Mouse (Mus musculus) Patski (cell line): Measurements from ENCODE around the gene Hdgfl2. TPM values are rescaled to one million over a fixed set of nuclear protein-coding genes. Genes with fewer than 3 reads are reported as not detected.

Source experiments
- ATAC-seq: fragments of 100-300 bp; one replicate; pipeline ENCODE4 v1.8.0; 2021
- CTCF ChIA-PET: fragments of 350-600 bp; sonication (Branson Sonifier 250); formaldehyde crosslinking; loops from one replicate; lab custom pipeline; 2022; ENCODE audit warnings: inconsistent platforms; lab: Charles Lee
- POLR2A ChIA-PET: fragments of 350-600 bp; sonication (Branson Sonifier 250); formaldehyde crosslinking; loops from one replicate; lab custom pipeline; 2022; ENCODE audit warnings: antibody characterized with exemption, inconsistent platforms; lab: Charles Lee
- DNase-seq: peaks from one replicate; pipeline ENCODE4 v3.0.0-alpha.2; 2011; ENCODE audit warnings: low read depth, low spot score
- H3K27me3 ChIP-seq: fragments of 371-371 bp; one replicate; pipeline ENCODE4 v1.5.1; 2021
- CTCF ChIP-seq: fragments of 100-300 bp; IDR thresholded peaks from one replicate; pipeline ENCODE4 v1.5.1; 2021
- in situ Hi-C: fragments of 300-500 bp; cut with MboI; formaldehyde crosslinking; loops from 3 replicates; pipeline ENCODE4 v1.11.1; 2018; ENCODE audit warnings: low pct_unique_long_range_greater_than_20kb, mixed read lengths
- polyA plus RNA-seq: library from polyadenylated mRNA; unstranded; gene quantifications from one replicate; pipeline ENCODE4 v1.2.3, GENCODE M21; 2021

Gene Hdgfl2
- polyA plus RNA-seq, 1 experiment from 2014 or later: 117 TPM

DNA sequence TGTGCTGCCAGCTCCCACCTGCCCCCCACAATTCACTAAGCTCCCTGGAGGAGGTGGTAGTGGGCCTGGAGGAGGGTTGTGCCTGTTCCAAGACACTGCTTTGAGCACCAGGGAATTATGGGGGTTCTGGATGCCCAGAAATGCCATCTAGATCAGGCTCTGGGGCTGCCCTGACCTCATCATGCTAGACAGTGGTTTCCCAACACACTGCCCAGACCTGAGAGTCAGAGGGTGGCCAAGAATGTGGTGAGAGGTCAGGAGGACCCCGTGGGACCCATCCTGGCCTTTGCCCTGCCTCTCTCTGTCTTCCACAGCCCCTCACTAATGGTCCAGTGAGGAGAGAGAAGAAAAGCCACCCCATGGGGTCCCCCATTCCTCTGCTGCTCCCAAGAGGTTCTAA is 31.6 kb downstream of the Hdgfl2 start:
- CTCF ChIA-PET: interaction anchor here (0.7 to 1.7 kb wide), 6 partner anchors 8 to 90 kb away, joined by 3 to 10 read pairs (median 4); no protein-coding TSS in a partner anchor
- ATAC-seq: no peak
- in situ Hi-C loops: no loop called here
- POLR2A ChIA-PET: no interaction called here
- DNase-seq: no peak
- TF ChIP-seq CTCF: no peak
- no peaks in the 10 kb centered on the region for H3K27me3 ChIP-seq

DNA sequence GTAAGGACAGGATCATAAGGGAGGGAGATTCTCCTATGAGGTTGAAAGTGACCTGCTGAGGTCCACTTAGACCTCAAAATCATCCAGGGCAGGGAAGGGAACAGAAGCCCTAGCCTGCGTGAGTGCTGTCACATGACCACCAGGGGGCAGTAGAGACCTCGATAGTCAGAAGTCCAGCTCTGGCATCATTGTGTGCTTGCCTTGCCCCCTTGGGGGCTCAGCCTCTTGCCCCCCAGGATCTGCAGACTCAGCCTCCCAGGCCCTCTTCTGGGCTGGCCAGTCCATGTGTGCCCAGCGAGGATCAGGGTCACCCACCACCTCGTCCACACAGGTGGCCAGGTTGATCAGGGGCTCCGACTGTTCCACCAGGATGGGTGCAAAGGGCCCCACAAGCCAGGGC is 32.4 kb downstream of the Hdgfl2 start:
- no peaks in the 10 kb centered on the region for H3K27me3 ChIP-seq
- ATAC-seq (no peak), DNase-seq (no peak)
- POLR2A ChIA-PET: interaction anchor here (0.8 kb wide), 1 partner anchor 39 kb away, joined by 3 read pairs; no protein-coding TSS in a partner anchor
- in situ Hi-C loops: no loop called here
- CTCF ChIA-PET: interaction anchor here (0.7 to 1.7 kb wide), 5 partner anchors 9 to 26 kb away, joined by 3 to 10 read pairs (median 4); no protein-coding TSS in a partner anchor
- TF ChIP-seq CTCF: no peak

- CTCF ChIA-PET: interaction anchor here (1.7 kb wide), 1 partner anchor 26 kb away, joined by 3 read pairs; no protein-coding TSS in a partner anchor
These were observed 33.3 kb downstream of the Hdgfl2 start for GRCm38 (mm10) chr17:56112743-56113142.

DNA sequence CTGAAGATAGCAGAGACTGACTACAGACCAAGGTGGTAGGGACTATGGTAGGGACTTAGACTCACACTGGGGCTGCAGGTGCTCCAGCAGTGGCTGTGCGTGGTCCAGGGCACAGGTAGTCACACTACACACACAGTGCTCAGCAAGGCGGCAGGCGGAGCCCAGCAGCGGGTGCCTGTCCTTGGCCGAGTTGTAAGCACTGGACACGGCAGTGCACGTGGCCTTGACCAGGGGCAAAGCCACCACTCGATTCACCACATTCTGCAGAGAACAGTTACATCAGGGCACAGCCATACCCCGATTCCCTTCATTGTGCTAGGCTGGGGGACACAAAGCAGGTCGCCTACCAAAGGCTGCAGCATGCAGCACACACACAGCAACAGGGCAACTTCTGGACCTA is 36.8 kb downstream of the Hdgfl2 start:
- TF ChIP-seq CTCF: no peak

More at GRCm38 (mm10) chr17:56112743-56113142, 33.3 kb downstream of the Hdgfl2 start:
- in situ Hi-C loops: no loop called here
- POLR2A ChIA-PET: no interaction called here
- no peak for TF ChIP-seq CTCF
- no peak for ATAC-seq
- DNase-seq: no peak
- H3K27me3 ChIP-seq: peaks cover 5% of the 10 kb centered on the region

DNA sequence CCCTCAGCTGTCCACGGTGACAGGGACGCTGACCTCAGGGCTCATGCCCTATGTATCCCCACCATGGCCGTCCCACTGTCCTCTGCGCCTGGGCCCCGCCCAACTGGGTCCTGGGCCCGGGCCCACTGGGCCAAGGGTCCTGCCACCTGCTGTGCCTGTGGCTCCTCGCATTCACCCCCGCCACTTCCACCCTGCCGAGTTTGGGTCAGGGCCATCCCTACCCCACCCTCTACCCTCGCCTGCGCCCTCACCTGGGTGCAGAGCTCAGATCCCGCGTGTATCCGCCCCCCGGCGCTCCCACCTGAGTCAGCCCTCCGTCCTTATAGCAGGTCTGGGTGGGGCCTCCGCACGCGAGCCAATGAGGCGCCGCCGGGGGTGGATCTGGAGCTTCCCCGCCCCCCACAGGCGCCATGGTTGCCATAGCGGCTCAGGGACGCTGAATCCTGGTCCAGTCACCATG is 37.8 kb downstream of the Hdgfl2 start, which contains the start of gene Plin5:
Gene Plin5, minus strand, starts transcription at position 346 of the 460 bp plus-strand sequence.
- TF ChIP-seq CTCF: no peak
- ChIA-PET POLR2A (no interaction called here), CTCF (interaction anchor here (1.6 kb wide), 1 partner anchor 16 kb away, joined by 3 read pairs; no protein-coding TSS in a partner anchor)
- no peak for DNase-seq
- peaks cover 22% of the 10 kb centered on the region for H3K27me3 ChIP-seq
- in situ Hi-C loops: no loop called here
- ATAC-seq: no peak

More for the DNA sequence above, 36.8 kb downstream of the Hdgfl2 start:
- DNase-seq (no peak), ATAC-seq (no peak)
- ChIA-PET POLR2A (no interaction called here), CTCF (interaction anchor here (1.4 to 1.6 kb wide), 2 partner anchors 9 to 17 kb away, joined by 3 to 4 read pairs; no protein-coding TSS in a partner anchor)
- peaks cover 18% of the 10 kb centered on the region for H3K27me3 ChIP-seq
- in situ Hi-C loops: no loop called here

GRCm38 (mm10) chr17:56119431-56119830 is 40.0 kb downstream of the Hdgfl2 start:
- CTCF ChIA-PET: interaction anchor here (1.1 to 1.6 kb wide), 2 partner anchors 28 to 135 kb away, joined by 3 read pairs; no protein-coding TSS in a partner anchor
- no peak for DNase-seq
- no peak for TF ChIP-seq CTCF
- H3K27me3 ChIP-seq: peaks cover 22% of the 10 kb centered on the region
- POLR2A ChIA-PET: no interaction called here
- in situ Hi-C loops: no loop called here
- no peak for ATAC-seq

DNA sequence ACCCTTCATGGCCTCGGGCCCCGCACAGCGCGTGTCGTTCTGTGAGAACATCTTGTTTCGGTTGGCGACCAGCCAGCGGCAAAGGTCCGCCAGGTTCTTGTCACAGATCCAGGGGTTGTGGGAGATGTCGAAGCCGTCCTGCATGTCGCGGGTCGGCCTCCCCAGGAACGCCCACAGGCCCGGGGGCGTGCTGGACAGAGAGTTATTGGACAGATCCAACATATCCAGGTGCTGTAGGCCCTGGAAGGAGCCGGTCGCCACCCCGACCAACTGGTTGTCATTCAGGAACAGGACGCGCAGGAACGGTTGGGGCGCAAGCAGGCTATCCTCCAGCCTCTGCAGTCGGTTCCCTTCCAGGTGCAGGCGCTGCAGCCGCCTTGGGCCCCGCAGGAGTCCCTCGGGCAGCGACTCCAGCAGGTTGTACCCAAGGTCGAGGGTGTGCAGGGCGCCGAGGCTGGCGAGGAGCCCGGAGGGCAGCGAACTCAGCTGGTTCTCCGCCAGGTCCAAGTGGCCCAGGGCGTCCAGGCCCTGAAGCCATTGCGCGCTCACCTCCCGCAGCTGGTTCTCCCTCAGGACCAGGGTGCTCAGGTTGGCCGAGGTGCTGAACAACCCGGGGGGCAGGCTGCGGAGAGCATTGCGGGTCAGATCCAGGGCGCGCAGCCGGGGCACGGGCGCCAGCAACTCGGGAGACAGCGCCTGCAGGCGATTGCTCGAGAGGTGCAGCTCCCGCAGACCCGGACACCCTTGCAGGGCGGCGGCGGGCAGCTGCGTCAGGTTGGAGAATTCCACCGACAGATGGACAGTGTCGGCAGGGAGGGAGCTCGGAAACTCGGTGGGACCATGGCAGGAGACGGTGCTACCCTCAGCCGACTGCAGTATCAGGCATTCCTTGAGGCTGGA is 40.8 kb downstream of the Hdgfl2 start:
- no peak for DNase-seq
- POLR2A ChIA-PET: no interaction called here
- in situ Hi-C loops: no loop called here
- TF ChIP-seq CTCF: no peak
- no peak for ATAC-seq
- CTCF ChIA-PET: no interaction called here
- peaks cover 22% of the 10 kb centered on the region for H3K27me3 ChIP-seq

DNA sequence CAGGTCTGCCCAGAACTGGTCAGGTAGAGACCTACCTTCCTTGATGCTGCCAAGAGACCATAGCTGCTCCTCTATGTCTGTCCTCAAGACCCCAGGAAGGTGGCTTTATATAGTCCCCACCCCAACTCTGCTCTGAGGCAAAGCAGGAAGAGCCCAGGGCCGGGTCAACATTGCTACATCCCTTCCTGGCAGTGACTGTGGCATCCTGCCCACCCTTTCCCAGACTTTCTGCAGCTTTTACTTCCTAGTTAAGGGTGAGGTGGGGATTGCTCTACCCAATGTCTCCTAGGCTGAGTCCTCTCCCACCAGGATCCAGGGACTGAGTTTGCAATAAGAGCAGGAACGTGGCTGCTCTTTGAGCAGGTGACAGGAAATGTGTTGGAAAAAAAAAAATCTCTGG is 42.4 kb downstream of the Hdgfl2 start, which contains the start of gene Lrg1:
Gene Lrg1, minus strand, starts transcription at position 176 of the 400 bp plus-strand sequence.
- no peak for TF ChIP-seq CTCF
- peaks cover 24% of the 10 kb centered on the region for H3K27me3 ChIP-seq
- ChIA-PET CTCF (interaction anchor here (1.4 kb wide), 1 partner anchor 38 kb away, joined by 3 read pairs; no protein-coding TSS in a partner anchor), POLR2A (no interaction called here)
- ATAC-seq: no peak
- in situ Hi-C loops: no loop called here
- DNase-seq: no peak

DNA sequence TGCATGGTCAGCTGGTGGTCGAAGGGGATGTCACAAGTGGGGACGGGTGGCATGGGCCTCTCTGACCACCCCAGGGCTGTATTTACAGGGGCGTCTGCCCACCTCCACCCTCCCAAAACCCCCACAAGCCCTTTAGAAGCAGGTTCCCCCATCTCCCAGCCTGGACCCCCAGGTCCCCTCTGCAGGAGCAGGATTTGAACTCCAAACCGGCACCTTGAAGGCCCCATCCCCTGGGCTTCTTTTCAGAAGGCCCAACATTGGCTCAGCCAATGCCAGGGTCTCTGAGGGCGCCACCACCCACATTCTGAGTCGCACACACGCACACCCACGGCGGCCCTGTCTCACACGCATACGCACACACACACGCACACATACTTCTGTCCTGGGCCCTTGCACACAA is 43.7 kb downstream of the Hdgfl2 start:
- POLR2A ChIA-PET: no interaction called here
- no peak for ATAC-seq
- in situ Hi-C loops: no loop called here
- CTCF ChIA-PET: no interaction called here
- TF ChIP-seq CTCF: no peak
- peaks cover 19% of the 10 kb centered on the region for H3K27me3 ChIP-seq
- DNase-seq: no peak

DNA sequence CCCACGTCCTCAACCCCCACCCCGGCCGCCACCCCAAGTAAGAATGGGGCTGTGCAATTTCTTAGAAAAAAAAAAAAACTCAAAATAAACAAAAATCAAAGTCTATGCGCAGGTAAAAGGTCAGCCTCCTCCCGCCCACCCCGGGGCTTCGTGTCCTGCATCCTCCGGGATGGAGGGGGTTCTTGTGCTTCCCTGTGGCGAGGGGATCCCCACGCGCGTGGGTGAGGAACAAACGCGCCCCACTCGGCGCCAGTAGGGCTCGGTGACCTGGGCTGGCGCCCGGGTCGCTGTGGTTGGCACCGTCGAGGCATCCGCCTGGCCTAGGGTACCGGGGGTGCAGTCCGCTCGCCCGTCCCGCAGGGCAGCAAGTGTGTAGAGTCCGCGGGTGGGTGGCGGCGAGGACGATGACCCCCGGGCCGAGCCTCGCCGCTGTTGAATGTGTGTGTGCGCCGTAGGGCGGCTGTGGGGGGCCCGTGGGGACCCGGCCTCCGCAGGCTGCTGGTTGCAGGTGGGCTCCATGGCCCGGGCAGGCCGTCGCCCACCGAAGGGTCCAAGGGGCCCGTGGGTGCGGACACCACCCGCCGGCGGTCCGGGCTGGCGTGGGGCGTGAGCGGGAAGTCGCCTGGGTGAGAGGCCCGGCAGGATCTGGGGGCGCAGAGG is 44.4 kb downstream of the Hdgfl2 start:
- no peak for DNase-seq
- no peak for ATAC-seq
- in situ Hi-C loops: no loop called here
- ChIA-PET CTCF (no interaction called here), POLR2A (no interaction called here)
- peaks cover 19% of the 10 kb centered on the region for H3K27me3 ChIP-seq
- no peak for TF ChIP-seq CTCF
